Mouse (Mus musculus) liver, embryonic 14.5 days (tissue): ENCODE measurements around the gene Cmip.

Source experiments
- CTCF ChIP-seq: IDR thresholded peaks from 2 replicates; pipeline ENCODE4 v1.5.1; 2016; ENCODE audit warnings: antibody characterized with exemption, low read depth, control low read depth
- EP300 ChIP-seq: IDR thresholded peaks from 2 replicates; pipeline ENCODE4 v1.6.1; 2016; ENCODE audit warnings: antibody characterized with exemption, low read depth

- TF ChIP-seq EP300 (no peak), CTCF (no peak)
These were observed 16.5 kb upstream of the Cmip start for GRCm38 (mm10) chr8:117240326-117240725.
